Mouse (Mus musculus): ENCODE results near the gene Syvn1. TPM values are rescaled to one million over a fixed set of nuclear protein-coding genes. Genes with fewer than 3 reads are reported as not detected.

Syvn1 gene
- polyA plus RNA-seq (2014; fragmentation: Illumina TruSeq; extraction: RNeasy Lipid Tissue Mini Kit (QIAGEN cat#74804); ENCODE audit: low read depth, low replicate concordance): 1.3 TPM

GRCm38 (mm10) chr19:6046294-6047153 is at the start of gene Syvn1:
Syvn1 (plus strand) TSS chr19:6046576.

GRCm38 (mm10) chr19:6015511-6016315 is 30.7 kb upstream of the Syvn1 start, which contains the start of gene Capn1:
Capn1 (minus strand) TSS chr19:6015897.

GRCm38 (mm10) chr19:6057313-6058096 is 11.1 kb downstream of the Syvn1 start, which contains the start of the genes Mrpl49 and Fau:
Mrpl49 (minus strand) TSS chr19:6057785.
Fau (plus strand) TSS chr19:6057844.

GRCm38 (mm10) chr19:6061021-6061533 is 14.7 kb downstream of the Syvn1 start, which contains the start of gene Znhit2:
Znhit2 (plus strand) TSS chr19:6061192.

GRCm38 (mm10) chr19:6067724-6068415 is 21.5 kb downstream of the Syvn1 start, which contains the start of gene Tm7sf2:
Tm7sf2 (minus strand) TSS chr19:6068373.

GRCm38 (mm10) chr19:6076564-6077393 is 30.4 kb downstream of the Syvn1 start, which contains the start of gene Vps51:
Vps51 (minus strand) TSS chr19:6077231.

GRCm38 (mm10) chr19:6079983-6080480 is 33.7 kb downstream of the Syvn1 start, which contains the start of gene Tmem262:
Tmem262 (plus strand) TSS chr19:6080033.

GRCm38 (mm10) chr19:6082156-6082555 is 35.8 kb downstream of the Syvn1 start, which contains the start of gene Gm28374:
Gm28374 (minus strand) TSS chr19:6082256.

GRCm38 (mm10) chr19:6084478-6085248 is 38.3 kb downstream of the Syvn1 start, which contains the start of the genes Zfpl1 and Cdca5:
Zfpl1 (minus strand) TSS chr19:6084956.
Cdca5 (plus strand) TSS chr19:6084983.

GRCm38 (mm10) chr19:6094119-6094518 is 47.7 kb downstream of the Syvn1 start, which contains the start of gene AC131692.1:
AC131692.1 (plus strand) TSS chr19:6094419.

Other genes with a start within 250 kb of the Syvn1 start
- 3.8 TPM for gene Frmd8, start 171.3 kb upstream of the Syvn1 start, polyA plus RNA-seq (2014; fragmentation: Illumina TruSeq; extraction: RNeasy Lipid Tissue Mini Kit (QIAGEN cat#74804); ENCODE audit: low read depth, low replicate concordance)
- gene Slc25a45, start 168.8 kb upstream of the Syvn1 start, polyA plus RNA-seq (2014; fragmentation: Illumina TruSeq; extraction: RNeasy Lipid Tissue Mini Kit (QIAGEN cat#74804); ENCODE audit: low read depth, low replicate concordance): 2.8 TPM
- gene Tigd3, start 152.4 kb upstream of the Syvn1 start, polyA plus RNA-seq (2014; fragmentation: Illumina TruSeq; extraction: RNeasy Lipid Tissue Mini Kit (QIAGEN cat#74804); ENCODE audit: low read depth, low replicate concordance): 0.38 TPM
- 9.0 TPM for gene Dpf2, start 133.6 kb upstream of the Syvn1 start, polyA plus RNA-seq (2014; fragmentation: Illumina TruSeq; extraction: RNeasy Lipid Tissue Mini Kit (QIAGEN cat#74804); ENCODE audit: low read depth, low replicate concordance)
- 0.11 TPM for gene Cdc42ep2, start 121.8 kb upstream of the Syvn1 start, polyA plus RNA-seq (2014; fragmentation: Illumina TruSeq; extraction: RNeasy Lipid Tissue Mini Kit (QIAGEN cat#74804); ENCODE audit: low read depth, low replicate concordance)
- gene Pola2, start 82.4 kb upstream of the Syvn1 start, polyA plus RNA-seq (2014; fragmentation: Illumina TruSeq; extraction: RNeasy Lipid Tissue Mini Kit (QIAGEN cat#74804); ENCODE audit: low read depth, low replicate concordance): 7.6 TPM
- not detected for gene Slc22a20, start 60.4 kb upstream of the Syvn1 start, polyA plus RNA-seq (2014; fragmentation: Illumina TruSeq; extraction: RNeasy Lipid Tissue Mini Kit (QIAGEN cat#74804); ENCODE audit: low read depth, low replicate concordance)
- gene Capn1, start 30.7 kb upstream of the Syvn1 start, polyA plus RNA-seq (2014; fragmentation: Illumina TruSeq; extraction: RNeasy Lipid Tissue Mini Kit (QIAGEN cat#74804); ENCODE audit: low read depth, low replicate concordance): 0.24 TPM
- 9.4 TPM for gene Mrpl49, start 11.2 kb downstream of the Syvn1 start, polyA plus RNA-seq (2014; fragmentation: Illumina TruSeq; extraction: RNeasy Lipid Tissue Mini Kit (QIAGEN cat#74804); ENCODE audit: low read depth, low replicate concordance)
- 25.7 TPM for gene Fau, start 11.3 kb downstream of the Syvn1 start, polyA plus RNA-seq (2014; fragmentation: Illumina TruSeq; extraction: RNeasy Lipid Tissue Mini Kit (QIAGEN cat#74804); ENCODE audit: low read depth, low replicate concordance)
- gene Znhit2, start 14.6 kb downstream of the Syvn1 start, polyA plus RNA-seq (2014; fragmentation: Illumina TruSeq; extraction: RNeasy Lipid Tissue Mini Kit (QIAGEN cat#74804); ENCODE audit: low read depth, low replicate concordance): 0.66 TPM
- gene Tm7sf2, start 21.8 kb downstream of the Syvn1 start, polyA plus RNA-seq (2014; fragmentation: Illumina TruSeq; extraction: RNeasy Lipid Tissue Mini Kit (QIAGEN cat#74804); ENCODE audit: low read depth, low replicate concordance): 1.6 TPM
- 8.3 TPM for gene Vps51, start 30.7 kb downstream of the Syvn1 start, polyA plus RNA-seq (2014; fragmentation: Illumina TruSeq; extraction: RNeasy Lipid Tissue Mini Kit (QIAGEN cat#74804); ENCODE audit: low read depth, low replicate concordance)
- gene Tmem262, start 33.5 kb downstream of the Syvn1 start, polyA plus RNA-seq (2014; fragmentation: Illumina TruSeq; extraction: RNeasy Lipid Tissue Mini Kit (QIAGEN cat#74804); ENCODE audit: low read depth, low replicate concordance): 14.1 TPM
- not detected for gene Gm28374, start 35.7 kb downstream of the Syvn1 start, polyA plus RNA-seq (2014; fragmentation: Illumina TruSeq; extraction: RNeasy Lipid Tissue Mini Kit (QIAGEN cat#74804); ENCODE audit: low read depth, low replicate concordance)
- gene Zfpl1, start 38.4 kb downstream of the Syvn1 start, polyA plus RNA-seq (2014; fragmentation: Illumina TruSeq; extraction: RNeasy Lipid Tissue Mini Kit (QIAGEN cat#74804); ENCODE audit: low read depth, low replicate concordance): 1.3 TPM
- 10.9 TPM for gene Cdca5, start 38.4 kb downstream of the Syvn1 start, polyA plus RNA-seq (2014; fragmentation: Illumina TruSeq; extraction: RNeasy Lipid Tissue Mini Kit (QIAGEN cat#74804); ENCODE audit: low read depth, low replicate concordance)
- gene AC131692.1, start 47.8 kb downstream of the Syvn1 start, polyA plus RNA-seq (2014; fragmentation: Illumina TruSeq; extraction: RNeasy Lipid Tissue Mini Kit (QIAGEN cat#74804); ENCODE audit: low read depth, low replicate concordance): 56.3 TPM
- gene Naaladl1, start 59.2 kb downstream of the Syvn1 start, polyA plus RNA-seq (2014; fragmentation: Illumina TruSeq; extraction: RNeasy Lipid Tissue Mini Kit (QIAGEN cat#74804); ENCODE audit: low read depth, low replicate concordance): 0.13 TPM
- 1.2 TPM for gene Sac3d1, start 72.1 kb downstream of the Syvn1 start, polyA plus RNA-seq (2014; fragmentation: Illumina TruSeq; extraction: RNeasy Lipid Tissue Mini Kit (QIAGEN cat#74804); ENCODE audit: low read depth, low replicate concordance)
- 2.1 TPM for gene Snx15, start 81.7 kb downstream of the Syvn1 start, polyA plus RNA-seq (2014; fragmentation: Illumina TruSeq; extraction: RNeasy Lipid Tissue Mini Kit (QIAGEN cat#74804); ENCODE audit: low read depth, low replicate concordance)
- gene Batf2, start 94.4 kb downstream of the Syvn1 start, polyA plus RNA-seq (2014; fragmentation: Illumina TruSeq; extraction: RNeasy Lipid Tissue Mini Kit (QIAGEN cat#74804); ENCODE audit: low read depth, low replicate concordance): not detected
- gene Arl2, start 95.0 kb downstream of the Syvn1 start, polyA plus RNA-seq (2014; fragmentation: Illumina TruSeq; extraction: RNeasy Lipid Tissue Mini Kit (QIAGEN cat#74804); ENCODE audit: low read depth, low replicate concordance): 2.2 TPM
- gene Majin, start 137.8 kb downstream of the Syvn1 start, polyA plus RNA-seq (2014; fragmentation: Illumina TruSeq; extraction: RNeasy Lipid Tissue Mini Kit (QIAGEN cat#74804); ENCODE audit: low read depth, low replicate concordance): 7.0 TPM
- gene Gpha2, start 179.8 kb downstream of the Syvn1 start, polyA plus RNA-seq (2014; fragmentation: Illumina TruSeq; extraction: RNeasy Lipid Tissue Mini Kit (QIAGEN cat#74804); ENCODE audit: low read depth, low replicate concordance): not detected
- gene Ppp2r5b, start 189.3 kb downstream of the Syvn1 start, polyA plus RNA-seq (2014; fragmentation: Illumina TruSeq; extraction: RNeasy Lipid Tissue Mini Kit (QIAGEN cat#74804); ENCODE audit: low read depth, low replicate concordance): 0.45 TPM
- 0.41 TPM for gene Atg2a, start 195.1 kb downstream of the Syvn1 start, polyA plus RNA-seq (2014; fragmentation: Illumina TruSeq; extraction: RNeasy Lipid Tissue Mini Kit (QIAGEN cat#74804); ENCODE audit: low read depth, low replicate concordance)
- gene Ehd1, start 230.1 kb downstream of the Syvn1 start, polyA plus RNA-seq (2014; fragmentation: Illumina TruSeq; extraction: RNeasy Lipid Tissue Mini Kit (QIAGEN cat#74804); ENCODE audit: low read depth, low replicate concordance): 43.3 TPM

All from testis, adult 10 weeks (tissue).